Mouse (Mus musculus): ENCODE results near the gene Samd7. TPM values are rescaled to one million over a fixed set of nuclear protein-coding genes. Genes with fewer than 3 reads are reported as not detected.
A peak's percentile ranks its signal among the peaks of the same experiment; 100 is the strongest.
"Not testable (repeated sequence)": the region's sequence is repeated elsewhere in the genome, so short reads cannot be mapped to it uniquely, and the experiment has no call there.

Samd7 gene
- total RNA-seq (2021): not detected

DNA sequence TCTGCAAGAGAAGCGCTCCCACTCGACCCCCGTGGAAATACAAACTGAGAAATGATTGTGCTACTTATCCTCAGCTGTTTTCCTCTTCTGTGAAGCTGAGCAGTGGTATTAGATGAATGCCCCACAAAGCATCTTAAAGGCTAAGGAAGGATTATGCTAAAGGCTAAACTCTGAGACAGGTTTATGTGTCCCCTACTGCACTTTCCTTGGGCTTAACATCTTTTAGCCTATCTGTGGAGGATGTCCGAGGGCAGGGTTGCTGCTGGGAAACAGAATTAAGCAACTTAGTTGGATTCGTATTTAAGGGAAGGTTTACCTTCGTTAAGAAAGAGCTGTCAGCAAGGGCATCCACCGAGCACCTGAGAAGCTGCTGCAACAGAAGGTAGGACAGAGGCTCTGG, at the start of gene Samd7:
Gene Samd7 (plus strand): TSS at position 288 of the 400 bp plus-strand sequence.
- intact Hi-C loops (cut with DNase I): no loop called here
- DNase-seq (ENCODE audit: low spot score in 2 of 2): no peak

DNA sequence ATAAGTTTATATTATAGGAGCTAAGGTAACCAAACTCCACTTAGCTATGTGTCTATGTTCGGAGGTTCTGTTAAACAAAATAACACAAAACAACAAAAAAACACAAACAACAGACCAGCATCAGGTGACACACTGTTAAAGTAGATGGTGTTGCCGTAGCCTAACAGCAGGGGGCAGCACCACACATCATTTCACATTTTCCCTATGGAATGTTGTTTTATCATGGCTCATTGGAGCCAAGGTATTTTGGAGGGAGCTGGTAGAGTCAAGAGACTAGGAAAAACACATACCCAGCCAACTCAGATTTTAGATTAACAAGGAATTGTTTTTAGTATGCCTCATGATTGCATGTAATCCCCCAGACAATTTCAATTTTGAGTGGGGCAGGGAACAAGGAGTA, 49.7 kb upstream of the Samd7 start:
- intact Hi-C loops (cut with DNase I): loop anchor here (10.0 kb wide), 1 partner anchor 438 kb away; no protein-coding TSS in a partner anchor
- DNase-seq (ENCODE audit: low spot score in 2 of 2): peak; percentile 24 to 47

DNA sequence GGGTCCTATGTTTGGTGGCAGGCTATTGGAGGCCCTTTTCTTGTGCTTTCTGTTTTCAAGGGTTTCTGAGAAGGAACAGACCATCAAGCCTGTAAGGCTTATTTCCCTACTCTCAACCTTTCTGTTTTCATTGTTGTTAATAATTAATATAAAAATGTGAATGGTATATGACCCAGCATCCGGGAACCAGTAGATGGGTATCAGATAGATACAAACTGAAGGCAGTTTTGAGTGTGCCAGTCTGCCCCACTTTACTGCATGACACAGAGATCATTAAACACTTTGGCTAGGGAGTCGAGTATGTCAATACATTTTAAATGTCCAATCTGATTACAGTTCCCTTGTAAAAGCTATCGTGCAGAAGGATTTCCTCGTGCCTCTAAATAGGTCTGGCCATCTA, 48.2 kb upstream of the Samd7 start:
- DNase-seq (ENCODE audit: low spot score in 2 of 2): no peak
- intact Hi-C loops (cut with DNase I): loop anchor here (10.0 kb wide), 1 partner anchor 437 kb away; no protein-coding TSS in a partner anchor

DNA sequence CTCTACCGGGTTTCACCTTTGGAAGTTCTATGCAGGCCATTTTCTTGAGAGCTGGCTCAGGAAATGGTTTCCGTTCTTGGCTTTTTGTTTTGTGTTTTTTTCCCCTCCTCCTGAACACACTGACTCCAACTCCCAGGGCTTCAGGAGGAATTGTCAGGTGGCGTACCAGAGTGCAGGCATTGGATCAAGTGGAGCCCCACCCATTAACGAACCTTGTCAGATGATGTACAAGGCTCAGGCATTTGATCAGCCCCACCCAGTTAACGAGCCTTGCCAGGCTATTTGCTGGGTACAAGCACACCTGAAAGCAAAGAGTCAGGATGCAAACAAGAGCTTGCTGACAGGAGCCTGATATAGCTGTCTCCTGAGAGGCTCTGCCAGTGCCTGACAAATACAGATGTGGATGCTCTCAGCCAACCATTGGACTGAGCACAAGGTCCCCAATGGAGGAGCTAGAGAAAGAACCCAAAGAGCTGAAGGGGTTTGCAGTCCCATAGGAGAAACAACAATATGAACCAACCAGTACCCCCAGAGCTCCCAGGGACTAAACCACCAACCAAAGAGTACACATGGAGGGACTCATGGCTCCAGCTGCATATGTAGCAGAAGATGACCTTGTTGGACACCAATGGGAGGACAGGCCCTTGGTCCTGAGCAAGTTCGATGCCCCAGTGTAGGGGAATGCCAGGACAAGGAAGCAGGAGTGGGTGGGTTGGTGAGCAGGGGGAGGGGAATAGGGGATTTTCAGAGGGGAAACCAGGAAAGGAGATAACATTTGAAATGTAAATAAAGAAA, 46.2 kb upstream of the Samd7 start, which contains the start of gene Lrrc31:
Gene Lrrc31 (minus strand): TSS at position 133 of the 795 bp plus-strand sequence.
- not testable (repeated sequence) for DNase-seq (ENCODE audit: low spot score in 2 of 2)
- intact Hi-C loops (cut with DNase I): loop anchor here (10.0 kb wide), 1 partner anchor 435 kb away; no protein-coding TSS in a partner anchor

DNA sequence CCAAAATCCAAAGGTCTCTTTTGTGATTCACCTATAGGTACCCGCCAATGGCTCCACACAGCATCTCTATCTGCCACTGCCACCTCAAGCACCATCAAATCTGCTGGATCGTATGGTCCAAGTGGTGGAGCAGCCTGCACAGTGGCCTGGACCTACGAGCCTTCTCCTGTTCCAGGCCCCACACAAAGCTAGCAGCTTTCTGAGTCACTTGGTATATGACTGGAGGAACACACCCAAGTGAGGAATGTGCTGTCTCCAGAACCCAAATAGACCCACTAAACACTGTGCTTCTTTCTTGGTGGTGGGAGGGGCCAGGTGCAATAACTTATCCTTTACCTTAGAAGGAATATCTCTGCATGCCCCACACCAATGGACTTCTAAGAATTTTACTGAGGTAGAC, 40.1 kb upstream of the Samd7 start:
- intact Hi-C loops (cut with DNase I): no loop called here
- no peak for DNase-seq (ENCODE audit: low spot score in 2 of 2)

DNA sequence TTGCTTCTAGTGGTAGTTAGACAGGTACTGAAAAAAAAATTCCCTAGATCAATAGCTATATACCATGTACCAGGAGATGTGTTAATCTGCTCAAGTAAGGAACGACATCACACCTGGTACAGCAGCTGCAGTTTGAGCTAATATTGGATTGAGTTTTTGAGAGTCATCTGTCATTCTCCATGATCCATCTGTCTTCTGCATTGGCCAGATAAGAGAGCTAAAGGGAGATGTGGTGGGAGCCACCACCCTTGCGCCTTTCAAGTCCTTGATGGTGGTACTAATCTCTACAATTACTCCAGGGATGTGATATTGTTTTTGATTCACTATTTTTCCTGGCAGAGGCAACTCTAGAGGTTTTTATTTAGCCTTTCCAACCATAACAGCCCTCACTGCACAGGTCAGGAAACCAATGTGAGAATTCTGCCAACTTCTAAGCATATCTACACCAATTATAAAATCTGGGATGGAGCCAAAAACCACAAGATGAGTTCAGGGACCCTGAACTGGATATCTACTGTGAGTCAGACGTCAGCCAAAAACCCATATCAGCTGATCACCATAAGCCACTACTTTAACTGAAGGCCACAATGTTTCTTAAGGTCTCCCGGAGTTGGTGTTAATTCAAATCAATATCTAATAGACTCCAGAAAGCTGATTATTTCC, 39.3 kb upstream of the Samd7 start:
- intact Hi-C loops (cut with DNase I): no loop called here
- no peak for DNase-seq (ENCODE audit: low spot score in 2 of 2)

DNA sequence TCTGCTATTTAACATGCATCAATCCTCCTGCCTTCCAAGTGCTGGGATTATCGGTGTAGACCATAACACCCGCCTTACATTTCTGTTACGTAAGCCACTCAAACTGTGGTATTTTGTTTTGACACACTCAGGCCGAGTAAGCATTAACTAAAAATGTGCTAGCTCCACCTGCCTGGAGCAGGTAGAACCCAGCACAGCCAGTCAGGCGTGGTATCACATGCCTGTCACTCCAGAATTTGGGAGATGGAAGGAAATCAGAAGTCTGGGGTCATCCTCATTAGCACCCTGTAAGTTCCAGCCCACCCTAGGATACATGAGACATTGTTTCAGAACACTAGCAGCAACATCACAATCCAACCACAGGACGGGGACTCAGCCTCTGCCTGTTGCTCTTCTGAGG, 35.9 kb upstream of the Samd7 start:
- intact Hi-C loops (cut with DNase I): no loop called here

DNA sequence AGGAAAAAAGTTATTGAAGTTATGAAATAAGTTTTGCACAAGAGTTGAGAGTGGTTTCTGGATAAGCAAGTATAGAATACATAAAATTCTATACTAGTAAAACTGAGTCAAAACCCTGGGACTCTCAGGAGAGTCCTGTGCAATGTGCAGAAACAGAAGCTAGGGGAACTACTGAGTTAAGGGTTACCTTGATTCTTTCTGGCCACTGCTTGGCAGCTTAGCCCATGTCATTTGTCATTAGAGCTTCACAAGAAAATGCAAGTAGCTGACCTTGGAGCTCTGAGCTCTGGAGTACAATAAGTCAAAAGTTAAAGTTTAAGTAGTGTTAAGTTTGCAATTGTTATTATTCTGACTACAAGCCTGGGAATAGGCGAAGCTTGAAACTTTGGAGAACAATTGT, 32.8 kb upstream of the Samd7 start:
- intact Hi-C loops (cut with DNase I): no loop called here
- DNase-seq (ENCODE audit: low spot score in 2 of 2): no peak

More for the DNA sequence above, 35.9 kb upstream of the Samd7 start:
- DNase-seq (ENCODE audit: low spot score in 2 of 2): no peak

DNA sequence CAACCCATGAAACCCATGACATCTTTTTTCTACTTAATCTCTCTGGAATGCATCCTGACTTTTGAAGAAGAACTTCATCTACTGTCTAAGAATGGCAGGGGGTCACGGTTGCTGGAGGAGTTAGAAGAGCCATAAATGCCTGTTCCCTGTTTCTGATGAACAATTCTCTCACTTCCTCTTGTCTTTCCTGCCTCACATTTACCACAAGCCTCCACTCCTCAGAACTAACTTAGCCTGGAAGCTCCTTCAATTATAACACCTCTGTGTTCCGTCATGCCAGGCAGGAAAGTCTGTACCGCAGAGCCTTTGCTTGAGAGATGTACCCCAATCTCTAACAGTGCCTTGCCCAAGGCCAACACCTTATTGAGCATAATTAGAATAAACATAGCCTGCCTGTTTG, 27.4 kb upstream of the Samd7 start:
- DNase-seq (ENCODE audit: low spot score in 2 of 2): no peak
- intact Hi-C loops (cut with DNase I): no loop called here

DNA sequence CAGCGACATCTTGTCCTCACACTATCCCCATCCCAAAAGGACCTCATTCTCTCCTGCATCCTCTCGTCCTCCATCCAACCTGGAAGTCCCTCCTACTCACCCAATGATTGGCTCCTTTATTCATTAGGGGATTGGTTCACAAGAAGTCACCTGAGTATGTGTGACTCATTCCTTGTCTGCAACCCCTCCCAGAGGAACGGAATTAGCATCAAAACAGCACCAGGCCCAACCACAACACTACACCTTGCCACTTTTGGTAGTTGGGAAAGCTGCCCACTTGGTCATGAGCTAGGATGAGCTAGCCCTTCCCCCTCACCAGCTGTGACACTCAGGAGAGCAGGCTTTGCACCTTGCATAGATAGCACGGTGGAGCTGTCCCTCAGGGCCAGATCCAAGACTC, 24.1 kb upstream of the Samd7 start:
- no peak for DNase-seq (ENCODE audit: low spot score in 2 of 2)
- intact Hi-C loops (cut with DNase I): no loop called here

DNA sequence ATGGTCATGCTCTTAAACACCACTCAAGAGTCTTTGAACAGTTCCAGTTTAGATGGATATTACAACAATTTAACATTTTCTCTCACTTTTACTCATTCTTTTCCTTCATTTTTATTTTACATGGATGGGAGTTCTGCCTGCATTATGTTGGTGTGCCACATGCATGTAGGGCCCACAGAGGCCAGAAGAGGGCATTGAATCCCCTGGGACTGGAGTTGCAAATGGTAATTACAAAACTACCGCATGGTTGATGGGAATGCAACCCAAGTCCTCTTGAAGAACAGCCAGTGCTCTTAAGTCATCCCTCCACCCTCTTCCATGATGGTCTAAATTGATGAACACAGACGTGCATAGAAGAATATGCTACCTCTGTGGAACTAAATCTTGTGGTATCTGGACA, 23.6 kb upstream of the Samd7 start:
- DNase-seq (ENCODE audit: low spot score in 2 of 2): no peak
- intact Hi-C loops (cut with DNase I): no loop called here

DNA sequence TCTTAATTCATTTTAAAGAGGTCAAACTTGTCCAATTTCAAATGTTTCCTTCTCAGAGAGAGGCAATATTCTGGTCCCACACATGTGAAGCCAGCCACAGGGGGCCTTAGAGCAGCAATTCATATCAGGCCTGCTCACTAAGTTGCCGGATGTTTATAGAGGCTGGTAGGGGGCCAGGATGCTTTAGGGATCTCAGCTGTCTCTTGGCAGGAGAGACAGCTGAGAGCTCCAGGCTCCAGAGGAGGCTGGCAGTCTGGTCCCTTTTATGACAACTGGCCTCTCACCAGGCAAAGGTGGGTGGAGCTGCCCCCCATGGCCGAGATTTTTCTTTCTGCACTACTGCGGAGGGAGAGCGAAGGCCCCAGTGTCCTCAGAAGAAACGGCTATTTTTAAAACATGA, 22.9 kb upstream of the Samd7 start:
- intact Hi-C loops (cut with DNase I): no loop called here
- DNase-seq (ENCODE audit: low spot score in 2 of 2): no peak

DNA sequence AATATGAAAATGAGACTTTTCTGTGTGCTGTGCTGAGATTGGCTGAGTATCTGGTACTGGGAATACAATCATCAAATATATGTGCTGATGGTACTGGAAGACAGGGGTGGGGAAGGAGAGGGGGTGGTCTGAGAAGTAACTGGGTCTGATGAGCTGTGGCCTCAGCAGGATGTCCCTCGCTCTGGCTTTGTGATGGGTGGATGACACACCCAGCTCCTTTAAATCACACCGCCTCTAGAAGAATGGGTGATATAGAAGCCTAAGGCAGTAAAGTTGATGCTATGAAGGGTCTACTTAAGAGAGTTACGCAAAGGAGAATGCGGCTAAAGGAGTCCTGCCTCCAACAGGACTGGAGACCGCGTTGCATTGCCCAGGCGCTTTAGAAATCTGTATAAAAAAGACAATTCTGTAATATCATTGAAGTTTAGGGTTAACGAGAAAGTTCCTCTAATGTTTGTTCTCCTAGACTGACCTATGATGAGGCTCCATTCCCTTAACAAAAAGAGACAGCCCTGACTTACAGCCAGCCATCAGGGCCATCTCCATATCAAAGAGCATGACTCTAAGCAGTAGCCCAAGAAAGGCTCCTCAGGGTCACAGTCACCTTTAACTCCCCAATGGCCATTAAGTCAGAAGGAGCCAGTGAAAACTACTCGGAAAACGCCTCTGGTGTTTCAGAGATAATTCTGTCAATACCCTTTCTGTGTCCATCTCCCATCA, 21.8 kb upstream of the Samd7 start:
- DNase-seq (ENCODE audit: low spot score in 2 of 2): no peak
- intact Hi-C loops (cut with DNase I): no loop called here

DNA sequence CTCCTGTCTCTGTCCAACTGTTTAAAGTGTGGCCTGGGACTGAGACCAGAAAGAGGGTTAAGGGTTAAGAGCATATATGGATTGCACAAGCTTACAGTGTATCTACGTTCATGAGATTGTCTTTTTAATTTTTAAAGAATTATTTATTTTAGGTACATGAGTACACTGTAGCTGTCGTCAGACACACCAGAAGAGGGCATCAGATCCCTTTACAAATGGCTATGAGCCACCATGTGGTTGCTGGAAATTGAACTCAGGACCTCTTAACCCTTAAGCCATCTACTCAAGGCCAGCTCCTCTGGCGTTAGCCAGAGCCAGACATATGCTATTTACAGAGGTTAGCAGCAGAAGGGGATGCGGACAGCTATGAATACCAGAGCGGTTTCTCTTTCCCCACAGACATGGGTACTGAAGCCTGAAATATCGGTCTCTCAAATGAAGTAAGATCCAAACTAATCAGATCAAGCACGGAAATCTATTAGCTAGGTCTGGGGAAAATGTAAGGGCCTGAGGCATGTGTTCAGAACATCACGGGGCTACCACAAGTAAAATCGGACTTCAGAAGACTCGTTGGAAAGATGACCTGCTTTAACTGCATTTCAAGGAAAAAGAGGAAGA, 21.1 kb upstream of the Samd7 start:
- intact Hi-C loops (cut with DNase I): no loop called here
- no peak for DNase-seq (ENCODE audit: low spot score in 2 of 2)

DNA sequence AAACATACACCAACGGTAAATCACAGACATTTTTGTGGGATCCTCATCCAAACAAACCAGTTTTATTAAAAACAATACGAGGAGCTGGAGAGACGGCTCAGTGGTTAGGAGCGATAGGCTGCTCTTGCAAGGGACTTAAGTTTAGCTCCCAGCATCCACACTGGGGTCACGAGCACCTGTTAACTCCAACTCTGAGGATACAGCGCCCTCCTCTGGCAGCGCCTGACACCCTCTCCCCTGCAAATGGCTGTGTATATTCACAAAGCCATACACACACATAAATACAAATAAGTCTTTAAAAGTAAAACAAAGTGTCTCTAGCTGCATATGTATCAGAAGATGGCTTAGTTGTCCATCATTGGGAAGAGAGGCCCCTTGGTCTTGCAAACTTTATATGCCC, 20.6 kb upstream of the Samd7 start:
- intact Hi-C loops (cut with DNase I): no loop called here
- DNase-seq (ENCODE audit: low spot score in 2 of 2): no peak

DNA sequence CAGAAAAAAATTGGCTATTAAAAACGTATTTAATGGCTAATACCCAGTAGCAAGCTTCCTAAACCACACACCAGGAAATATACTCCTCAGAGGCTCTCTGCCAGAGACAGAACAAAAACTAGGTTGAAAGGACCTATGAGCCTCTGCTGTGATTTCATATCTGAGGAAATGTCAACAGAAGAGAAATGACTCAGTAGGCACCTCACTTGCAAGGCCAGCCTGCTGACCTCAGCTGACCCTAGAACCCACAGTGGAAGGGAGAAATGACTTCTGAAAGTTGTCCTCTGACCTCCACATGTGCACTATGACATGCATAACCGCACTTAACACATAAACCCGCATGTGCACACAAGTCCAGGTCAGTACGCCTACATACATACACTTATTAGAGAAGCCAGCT, 18.9 kb upstream of the Samd7 start:
- intact Hi-C loops (cut with DNase I): no loop called here

DNA sequence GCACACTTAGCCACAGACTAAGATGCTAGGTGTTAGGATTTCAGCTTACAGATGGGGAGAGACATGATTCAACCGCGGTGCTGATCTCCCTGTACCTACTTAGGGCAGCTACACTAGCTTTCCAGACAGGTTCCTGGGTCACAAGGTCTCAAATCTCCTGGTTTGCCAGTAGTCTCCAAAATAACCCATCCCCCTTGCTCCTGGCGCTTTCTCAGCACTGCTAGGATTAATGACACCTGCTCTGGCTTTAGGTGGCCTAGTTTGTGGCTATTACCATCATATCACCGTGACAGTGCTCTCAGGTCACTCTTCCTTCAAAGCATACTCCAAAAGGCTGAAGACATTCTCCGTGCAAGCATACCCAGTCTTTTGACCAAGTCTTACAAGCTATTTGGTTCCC, 17.0 kb upstream of the Samd7 start:
- no peak for DNase-seq (ENCODE audit: low spot score in 2 of 2)
- intact Hi-C loops (cut with DNase I): no loop called here

More for the DNA sequence above, 18.9 kb upstream of the Samd7 start:
- no peak for DNase-seq (ENCODE audit: low spot score in 2 of 2)

DNA sequence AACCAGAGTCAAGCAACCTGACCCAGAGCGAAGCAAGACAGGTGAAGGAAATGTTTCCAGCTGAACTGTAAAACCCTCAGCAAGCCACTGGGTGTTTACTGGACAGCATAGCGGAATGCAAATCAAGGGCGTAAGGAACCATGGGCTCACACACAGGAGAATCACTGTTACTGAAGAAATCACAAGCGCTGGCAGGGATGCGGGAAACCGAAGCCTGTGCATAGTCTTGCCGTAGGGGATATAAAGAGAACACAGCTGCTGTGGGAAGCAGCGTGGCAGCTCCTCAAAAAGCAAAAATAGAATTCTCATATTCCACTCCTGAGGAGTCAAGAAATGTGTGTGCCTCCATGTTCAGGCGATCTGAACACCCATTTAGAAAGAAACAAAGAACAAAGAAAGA, 9.3 kb upstream of the Samd7 start:
- intact Hi-C loops (cut with DNase I): no loop called here
- DNase-seq (ENCODE audit: low spot score in 2 of 2): peak; percentile 48 to 54

DNA sequence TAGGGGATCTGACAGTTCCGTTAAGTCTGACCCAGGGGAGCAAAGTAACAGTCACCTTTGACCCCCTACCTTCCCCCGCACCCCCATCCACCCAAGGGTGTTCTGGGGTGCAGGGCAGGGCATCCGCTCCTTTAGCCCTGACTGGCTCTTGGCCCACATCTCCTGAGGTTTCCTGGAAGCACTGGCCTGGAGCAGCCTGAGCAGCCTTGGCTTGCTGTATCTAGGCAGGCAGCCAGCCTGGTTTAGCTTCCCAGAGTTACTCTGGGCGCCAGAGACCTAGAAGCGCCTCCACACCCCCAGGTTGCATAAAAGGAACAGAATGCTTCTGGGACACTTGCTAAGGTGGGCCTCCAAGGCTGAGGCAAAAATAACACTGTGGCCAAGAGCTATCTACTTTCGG, 4.8 kb upstream of the Samd7 start:
- DNase-seq (ENCODE audit: low spot score in 2 of 2): peak; percentile 21 to 49
- intact Hi-C loops (cut with DNase I): no loop called here

DNA sequence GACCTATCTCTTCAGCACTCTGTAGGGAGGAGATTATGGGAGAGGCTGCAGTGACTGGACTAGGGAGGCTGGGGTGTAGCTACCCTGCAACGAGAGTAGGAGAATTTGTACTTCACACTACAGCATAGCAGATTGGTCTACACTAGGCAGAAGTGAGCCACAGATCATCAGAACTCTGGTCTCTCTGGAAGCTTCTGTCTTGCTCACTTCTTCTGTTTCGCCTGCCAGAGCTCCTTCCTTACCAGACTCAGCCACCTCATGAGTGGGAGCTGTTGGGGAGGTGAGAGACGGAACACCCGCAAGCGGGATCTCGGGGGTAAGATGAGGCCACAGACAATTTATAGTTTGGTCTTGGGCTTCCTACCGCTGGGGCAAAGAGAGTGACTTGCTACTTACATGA, 3.2 kb upstream of the Samd7 start:
- DNase-seq (ENCODE audit: low spot score in 2 of 2): peak in 1 of 2 experiments; percentile 16

More for the DNA sequence above, 3.2 kb upstream of the Samd7 start:
- intact Hi-C loops (cut with DNase I): no loop called here
